Mouse (Mus musculus) limb, embryonic 14.5 days (tissue): Measurements from ENCODE around the gene Hils1. TPM values are rescaled to one million over a fixed set of nuclear protein-coding genes. Genes with fewer than 3 reads are reported as not detected.

Experiments used
- ATAC-seq: fragments of 200-750 bp; cut with Nextera tagmentation; 2 replicates; pipeline ENCODE4 v1.8.0; 2017; ENCODE audit warnings: low read depth, moderate number of reproducible peaks, moderate TSS enrichment; ENCODE audit not compliant: low FRiP score
- DNase-seq: peaks from one replicate; pipeline ENCODE4 v3.0.0-alpha.2; 2015; ENCODE audit warnings: low spot score
- H3K27ac ChIP-seq: fragments of 300-500 bp; sonication (generic); replicated peaks from 2 replicates; pipeline ENCODE4 v1.5.1; 2014; ENCODE audit warnings: low read depth, mild to moderate bottlenecking, low read length, moderate library complexity, mixed read lengths
- H3K27me3 ChIP-seq: fragments of 300-500 bp; sonication (generic); 2 replicates; pipeline ENCODE4 v1.6.1; 2014; ENCODE audit warnings: low read length, mixed read lengths; ENCODE audit not compliant: control insufficient read depth, insufficient read depth
- H3K36me3 ChIP-seq: fragments of 300-500 bp; sonication (generic); 2 replicates; pipeline ENCODE4 v1.6.1; 2014; ENCODE audit warnings: mild to moderate bottlenecking, low read length, moderate library complexity, mixed read lengths; ENCODE audit not compliant: control insufficient read depth, insufficient read depth
- H3K4me1 ChIP-seq: fragments of 300-500 bp; sonication (generic); 2 replicates; pipeline ENCODE4 v1.6.1; 2014; ENCODE audit warnings: antibody characterized with exemption, low read length, mixed read lengths; ENCODE audit not compliant: control insufficient read depth, insufficient read depth
- H3K4me2 ChIP-seq: fragments of 300-500 bp; sonication (generic); replicated peaks from 2 replicates; pipeline ENCODE4 v1.6.1; 2014; ENCODE audit warnings: low read depth, mild to moderate bottlenecking, low read length, moderate library complexity; ENCODE audit not compliant: severe bottlenecking
- H3K4me3 ChIP-seq: fragments of 300-500 bp; sonication (generic); replicated peaks from 2 replicates; pipeline ENCODE4 v1.5.1; 2014; ENCODE audit warnings: low read length
- H3K9ac ChIP-seq: fragments of 300-500 bp; sonication (generic); 2 replicates; pipeline ENCODE4 v1.6.1; 2014; ENCODE audit warnings: mild to moderate bottlenecking, low read depth, low read length, moderate library complexity; ENCODE audit not compliant: severe bottlenecking
- H3K9me3 ChIP-seq: fragments of 300-500 bp; sonication (generic); 2 replicates; pipeline ENCODE4 v1.6.1; 2016; ENCODE audit warnings: low read length; ENCODE audit not compliant: control insufficient read depth
- POLR2A ChIP-seq: fragments of 200-500 bp; IDR thresholded peaks from 2 replicates; pipeline ENCODE4 v1.8.0; 2012; ENCODE audit warnings: inconsistent platforms, mild to moderate bottlenecking, moderate library complexity, borderline replicate concordance; ENCODE audit not compliant: insufficient read depth, insufficient read length; ENCODE audit errors: extremely low read depth
- WGBS: fragments of 180-500 bp; shearing (Covaris S2); extraction: QIAGEN DNeasy Blood & Tissue Kit; methylation state at CpG from one replicate; pipeline ENCODE4 v1.1.7; 2014; 5-methylcytosine and 5-hydroxymethylcytosine counted together
- polyA plus RNA-seq, 2 experiments: library from polyadenylated mRNA; depleted of rRNA in 1 of 2; stranded (reverse) in 1 of 2; unstranded in 1 of 2; fragments of >200 nt; fragmentation: Nextera tagmentation in 1 of 2; extraction: Ambion mirVana in 1 of 2; gene quantifications; 2 replicates each; pipeline versions ENCODE4 v1.2.1 to v1.2.3; 2012 to 2014

Gene Hils1
- polyA plus RNA-seq, 2 experiments = 0.29 to 0.58 TPM

- H3K36me3 ChIP-seq = peaks cover 77% of the 10 kb centered on the region
- no peak overlapping the region for H3K4me2 ChIP-seq
- no peaks in the 10 kb centered on the region for H3K27me3 ChIP-seq
- DNase-seq = no peak
- peaks cover 33% of the 10 kb centered on the region for H3K4me1 ChIP-seq
- H3K9me3 ChIP-seq = no peaks in the 10 kb centered on the region
- H3K4me3 ChIP-seq = no peak overlapping the region
- H3K27ac ChIP-seq = no peak overlapping the region
- no peak for TF ChIP-seq POLR2A
- 68% methylated on average over 5 of the region's 5 CpGs for WGBS
- H3K9ac ChIP-seq = no peak overlapping the region
- ATAC-seq = no peak
These were observed 30.2 kb downstream of the Hils1 start for GRCm38 (mm10) chr11:94997596-94997995.

GRCm38 (mm10) chr11:94998041-94998531 lies 30.7 kb downstream of the Hils1 start:
- no peak for ATAC-seq
- no peaks in the 10 kb centered on the region for H3K9me3 ChIP-seq
- WGBS = 80% methylated on average over 16 of the region's 16 CpGs
- peaks cover 29% of the 10 kb centered on the region for H3K4me1 ChIP-seq
- H3K4me3 ChIP-seq = no peak overlapping the region
- peaks cover 82% of the 10 kb centered on the region for H3K36me3 ChIP-seq
- H3K27ac ChIP-seq = no peak overlapping the region
- no peak for TF ChIP-seq POLR2A
- H3K4me2 ChIP-seq = no peak overlapping the region
- DNase-seq = no peak
- no peaks in the 10 kb centered on the region for H3K27me3 ChIP-seq
- no peak overlapping the region for H3K9ac ChIP-seq

DNA sequence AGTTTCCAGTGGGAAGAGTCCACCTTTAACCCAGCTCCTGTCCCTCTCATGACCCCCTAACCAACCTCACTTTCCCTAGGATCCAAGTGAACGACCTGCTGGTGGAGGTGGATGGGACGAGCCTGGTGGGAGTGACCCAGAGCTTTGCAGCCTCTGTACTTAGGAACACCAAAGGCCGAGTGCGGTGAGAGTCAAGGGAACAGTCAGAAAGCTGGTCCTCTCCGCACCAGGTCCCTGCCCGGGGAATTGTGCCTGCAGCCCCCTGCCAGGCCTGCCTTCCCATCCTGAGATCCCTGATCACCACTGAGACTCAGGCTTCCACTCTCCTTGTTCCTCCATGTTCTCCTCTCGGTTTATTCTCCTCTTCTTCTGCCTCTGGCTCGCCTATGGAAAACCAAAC lies 32.7 kb downstream of the Hils1 start:
- H3K4me1 ChIP-seq = peaks cover 8% of the 10 kb centered on the region
- no peak overlapping the region for H3K9ac ChIP-seq
- no peak for ATAC-seq
- H3K4me3 ChIP-seq = no peak overlapping the region
- H3K9me3 ChIP-seq = no peaks in the 10 kb centered on the region
- no peak for DNase-seq
- H3K27me3 ChIP-seq = no peaks in the 10 kb centered on the region
- H3K4me2 ChIP-seq = no peak overlapping the region
- no peak overlapping the region for H3K27ac ChIP-seq
- no peak for TF ChIP-seq POLR2A
- 61% methylated on average over 5 of the region's 8 CpGs for WGBS
- peaks cover 94% of the 10 kb centered on the region for H3K36me3 ChIP-seq

DNA sequence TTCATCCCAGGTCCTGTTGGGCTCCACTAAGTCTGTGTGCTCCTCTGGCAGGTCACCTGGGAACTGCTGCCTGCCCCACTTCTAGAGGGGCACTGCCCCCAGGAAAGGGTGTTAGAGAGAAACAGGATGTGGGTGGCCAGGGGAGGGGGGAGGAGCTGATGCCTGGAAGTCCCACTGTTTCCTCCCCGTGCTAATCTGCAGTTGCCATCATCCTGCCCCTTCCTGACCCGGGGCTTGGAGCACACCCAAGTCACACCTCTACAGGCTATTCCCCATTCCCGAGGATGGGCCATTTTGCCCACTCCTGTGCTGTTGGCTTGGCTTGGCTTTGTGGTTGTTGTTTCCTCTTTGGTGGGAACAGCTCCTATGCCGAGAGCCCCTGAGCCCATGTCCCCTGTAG lies 33.2 kb downstream of the Hils1 start:
- no peak for ATAC-seq
- Histone ChIP-seq H3K36me3 (peaks cover 94% of the 10 kb centered on the region), H3K4me2 (no peak overlapping the region), H3K4me1 (peaks cover 5% of the 10 kb centered on the region; the same call in 1 of the 2 replicates), H3K9ac (no peak overlapping the region), H3K27me3 (no peaks in the 10 kb centered on the region), H3K27ac (no peak overlapping the region), H3K4me3 (no peak overlapping the region), H3K9me3 (no peaks in the 10 kb centered on the region)
- DNase-seq = no peak
- no peak for TF ChIP-seq POLR2A
- WGBS = 26% methylated on average over 4 of the region's 4 CpGs

GRCm38 (mm10) chr11:95001058-95001457 lies 33.7 kb downstream of the Hils1 start:
- H3K4me2 ChIP-seq = no peak overlapping the region
- 4% methylated on average over 8 of the region's 8 CpGs for WGBS
- TF ChIP-seq POLR2A = no peak

DNA sequence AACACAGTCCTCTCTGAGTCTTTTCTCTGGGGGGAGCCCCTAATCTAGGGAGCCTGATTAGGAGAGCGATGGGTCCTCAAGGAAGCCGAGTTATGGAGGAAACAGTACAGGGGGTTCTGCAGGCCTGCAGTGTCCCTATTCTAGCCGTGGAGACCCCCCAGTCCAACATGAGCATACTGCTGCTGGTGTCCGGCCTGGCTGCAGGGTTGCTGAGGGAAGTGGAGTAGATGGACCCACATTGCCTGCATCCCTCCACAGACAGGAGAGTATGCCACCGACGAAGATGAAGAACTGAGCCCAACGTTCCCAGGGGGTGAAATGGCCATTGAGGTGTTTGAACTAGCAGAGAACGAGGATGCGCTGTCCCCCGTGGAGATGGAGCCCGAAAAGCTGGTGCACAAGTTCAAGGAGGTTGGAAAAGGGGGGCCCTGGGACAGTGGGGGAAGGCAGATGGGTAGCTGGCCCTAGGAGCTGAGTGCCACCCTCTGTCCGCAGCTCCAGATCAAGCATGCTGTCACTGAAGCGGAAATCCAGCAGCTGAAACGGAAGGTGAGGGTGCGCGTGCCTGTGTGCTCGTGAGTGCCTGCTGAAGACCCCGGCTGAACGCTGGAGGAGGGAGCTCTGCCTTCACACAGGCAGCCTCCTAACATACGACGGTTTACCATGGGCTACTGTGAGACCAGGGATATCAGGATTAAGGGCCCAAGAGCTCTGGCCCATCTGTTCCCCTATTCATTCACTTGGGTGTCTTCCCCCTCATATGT lies 34.4 kb downstream of the Hils1 start:
- no peak overlapping the region for H3K4me3 ChIP-seq
- H3K36me3 ChIP-seq = peaks cover 86% of the 10 kb centered on the region
- no peak for TF ChIP-seq POLR2A
- H3K9me3 ChIP-seq = no peaks in the 10 kb centered on the region
- peaks cover 10% of the 10 kb centered on the region for H3K4me1 ChIP-seq
- WGBS = 88% methylated on average over 21 of the region's 21 CpGs
- ATAC-seq (no peak), DNase-seq (no peak)
- H3K9ac ChIP-seq = no peak overlapping the region
- H3K27me3 ChIP-seq = no peaks in the 10 kb centered on the region
- H3K4me2 ChIP-seq = no peak overlapping the region
- H3K27ac ChIP-seq = no peak overlapping the region

More at GRCm38 (mm10) chr11:95001058-95001457, 33.7 kb downstream of the Hils1 start:
- Histone ChIP-seq H3K9ac (no peak overlapping the region), H3K9me3 (no peaks in the 10 kb centered on the region), H3K27me3 (no peaks in the 10 kb centered on the region), H3K36me3 (peaks cover 94% of the 10 kb centered on the region), H3K4me1 (peaks cover 5% of the 10 kb centered on the region; the same call in 1 of the 2 replicates), H3K4me3 (no peak overlapping the region), H3K27ac (no peak overlapping the region)
- peak; percentile 80 for DNase-seq
- ATAC-seq = peak; percentile 34; the same call in 1 of the 2 replicates
